23 mouse cellular contexts compared by ENCODE assay signal in genomic region chr13:52649791-52650418, GRCm38 (mm10).
A peak's percentile ranks its signal among the peaks of the same experiment; 100 is the strongest.
DNase-seq lines count a peak whose midpoint lies in the region; ATAC-seq and TF ChIP-seq lines count a peak whose summit lies in the region.
"Had no signal": no experiment of that assay in that cellular context is flagged by ENCODE, and none has a peak within 500 bp of the region (broad histone marks: within the 10 kb centered on the region; RNA-seq: fewer than 3 reads in every experiment).

No protein-coding gene starts in this region.

- H3K27ac ChIP-seq in cerebellum, adult 2 months (ENCODE audit: insufficient read depth, low read length): no peak overlapping the region
- H3K27ac ChIP-seq: embryonic facial prominence, embryonic 10.5 days; embryonic facial prominence, embryonic 12.5 days; forebrain, embryonic 13.5 days; forebrain, embryonic 15.5 days had no signal

- H3K27me3 ChIP-seq in cerebellum, adult 2 months (ENCODE audit: control insufficient read depth, insufficient read depth, low read length): no peaks in the 10 kb centered on the region
- H3K27me3 ChIP-seq in megakaryocyte, embryonic 14.5 days (replicated peaks): peaks cover 8% of the 10 kb centered on the region
- H3K27me3 ChIP-seq in splenic B cell, adult 2 months (ENCODE audit: control insufficient read depth, insufficient read depth, low read length, poor library complexity, severe bottlenecking): no peaks in the 10 kb centered on the region
- H3K27me3 ChIP-seq: embryonic facial prominence, embryonic 12.5 days; forebrain, embryonic 13.5 days; forebrain, embryonic 15.5 days; Patski had no signal

- peaks cover 13% of the 10 kb centered on the region for H3K9me3 ChIP-seq in megakaryocyte, embryonic 14.5 days
- H3K9me3 ChIP-seq: embryonic facial prominence, embryonic 10.5 days; embryonic facial prominence, embryonic 12.5 days; forebrain, embryonic 13.5 days; forebrain, embryonic 15.5 days had no signal

- 0 out of 2 replicates have a peak, but pooled peaks have one; percentile 3 for TF ChIP-seq CTCF in cerebellum, adult 2 months (IDR thresholded peaks at IDR 0.05; ENCODE audit: borderline replicate concordance, insufficient read depth, low read depth, low read length)

- H3K4me3 ChIP-seq in cerebellum, adult 2 months (replicated peaks; ENCODE audit: insufficient read depth, low read depth, low read length): no peak overlapping the region
- H3K4me3 ChIP-seq in megakaryocyte, embryonic 14.5 days (replicated peaks): peak overlapping the region; percentile 51
- H3K4me3 ChIP-seq: embryonic facial prominence, embryonic 10.5 days; embryonic facial prominence, embryonic 12.5 days; forebrain, embryonic 13.5 days; forebrain, embryonic 15.5 days had no signal

- WGBS in cerebellum, adult 2 months: 94% methylated on average over 6 of the region's 6 CpGs

- DNase-seq in cerebellum, adult 2 months: no peak
- DNase-seq in splenic B cell, adult 2 months (ENCODE audit: low read depth, low spot score): peak; percentile 32
- no peak for DNase-seq in kidney, postnatal 4 days
- DNase-seq: adrenal gland, adult 8-10 months; adrenal gland, postnatal 14 days; adrenal gland, postnatal 36 days; B cell, adult 2 months; cerebellum, adult 11 months; cerebellum, adult 18-20 months; cerebellum, adult 9-10 months; cerebellum, postnatal 10 days; cerebellum, postnatal 25 days; forebrain, postnatal 0 days had no signal

- H3K36me3 ChIP-seq in megakaryocyte, embryonic 14.5 days (replicated peaks; ENCODE audit: low read length): peaks cover 58% of the 10 kb centered on the region
- peaks cover 12% of the 10 kb centered on the region for H3K36me3 ChIP-seq in splenic B cell, adult 2 months (ENCODE audit: control insufficient read depth, insufficient read depth, low read length, poor library complexity, severe bottlenecking)
- H3K36me3 ChIP-seq: embryonic facial prominence, embryonic 10.5 days; embryonic facial prominence, embryonic 12.5 days; forebrain, embryonic 15.5 days had no signal

- no peak for TF ChIP-seq POLR2A in cerebellum, adult 2 months (IDR thresholded peaks at IDR 0.05; ENCODE audit: borderline replicate concordance, insufficient read depth, low read length)

- ATAC-seq in cerebellum, adult (ENCODE audit: insufficient number of reproducible peaks, low FRiP score, low TSS enrichment): no peak
- ATAC-seq in megakaryocyte, adult 5-6 weeks (ENCODE audit: poor library complexity, severe bottlenecking): no peak
- ATAC-seq: activated CD4-positive, CD25-positive, alpha-beta regulatory T cell, adult 4 months; CD4-positive, CD25-positive, alpha-beta regulatory T cell, adult 4 months; forebrain, embryonic 13.5 days; forebrain, embryonic 15.5 days; forebrain, postnatal 0 days; Patski had no signal

- no peaks in the 10 kb centered on the region for H3K4me1 ChIP-seq in cerebellum, adult 2 months (ENCODE audit: control insufficient read depth, insufficient read depth, low read length)
- H3K4me1 ChIP-seq in megakaryocyte, embryonic 14.5 days: peaks cover 72% of the 10 kb centered on the region
